Mouse (Mus musculus): ENCODE results near the gene Wsb1.

Gene Wsb1

GRCm38 (mm10) chr11:79214015-79214418, 40.5 kb downstream of the Wsb1 start:
- DNase-seq: peak; percentile 89 to 93

- no peak for DNase-seq
These were observed 44.5 kb downstream of the Wsb1 start for GRCm38 (mm10) chr11:79209882-79210471.

DNA sequence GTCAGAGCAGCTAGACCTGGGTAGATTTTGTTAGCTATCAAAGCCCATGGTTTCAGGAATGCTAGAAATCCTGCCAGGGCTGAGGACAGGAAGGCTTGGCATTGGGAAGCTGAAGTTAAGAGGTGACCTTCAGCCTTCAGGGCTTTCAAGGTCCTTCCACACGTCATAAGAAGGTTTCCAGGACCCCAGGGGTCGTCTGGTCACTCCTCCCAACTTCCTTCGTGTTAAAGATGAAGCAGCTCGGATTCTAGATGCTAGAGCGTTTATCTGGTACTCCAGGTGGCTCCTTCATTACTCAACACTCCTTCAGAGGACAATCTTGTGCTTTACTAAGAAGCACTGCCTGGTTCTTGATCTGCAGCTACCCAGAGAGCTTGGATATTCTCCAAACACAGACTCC, 45.4 kb downstream of the Wsb1 start:
- DNase-seq: no peak

DNA sequence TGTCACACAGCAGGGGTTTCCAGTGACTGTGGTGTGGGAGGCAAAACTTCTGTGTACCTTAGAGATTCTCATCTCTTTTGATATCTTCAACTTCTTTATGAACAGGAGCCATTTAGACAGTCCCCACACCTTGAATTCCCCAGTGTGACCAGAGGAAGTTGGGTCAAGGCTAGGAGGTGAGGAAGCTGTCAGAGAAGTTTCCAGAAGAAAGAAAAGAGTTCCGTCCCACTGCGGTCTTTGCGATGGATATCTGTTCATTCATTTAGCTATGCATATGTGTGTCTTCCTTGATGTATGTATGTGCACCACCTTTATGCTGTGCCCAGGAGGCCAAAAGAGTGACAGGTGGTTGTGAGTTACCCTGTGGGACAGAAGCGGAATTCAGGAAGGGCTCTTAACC, 46.0 kb downstream of the Wsb1 start:
- no peak for DNase-seq

GRCm38 (mm10) chr11:79207691-79208090, 46.8 kb downstream of the Wsb1 start:
- DNase-seq: no peak

DNA sequence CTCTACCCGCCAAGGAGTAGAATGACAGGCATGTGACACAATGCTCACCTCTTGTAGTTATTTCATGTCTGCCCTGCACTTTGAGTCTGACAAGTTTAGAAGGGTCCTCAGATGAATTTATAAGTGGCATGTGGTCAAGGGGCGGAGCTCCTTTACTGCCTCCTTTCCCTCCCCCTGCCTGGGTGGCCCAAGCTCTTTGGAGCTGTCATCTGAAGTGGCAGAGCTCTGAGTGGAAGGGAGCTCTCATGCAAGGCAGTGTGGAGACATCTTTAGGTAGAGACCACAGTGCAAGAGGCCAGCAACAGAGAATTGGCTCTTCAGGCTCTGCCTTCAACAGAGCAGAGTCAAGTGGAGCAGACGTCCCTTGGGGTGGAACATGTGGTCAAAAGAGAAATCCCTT, 50.0 kb downstream of the Wsb1 start:
- no peak for DNase-seq

GRCm38 (mm10) chr11:79200502-79200901, 54.0 kb downstream of the Wsb1 start:
- DNase-seq: no peak

DNA sequence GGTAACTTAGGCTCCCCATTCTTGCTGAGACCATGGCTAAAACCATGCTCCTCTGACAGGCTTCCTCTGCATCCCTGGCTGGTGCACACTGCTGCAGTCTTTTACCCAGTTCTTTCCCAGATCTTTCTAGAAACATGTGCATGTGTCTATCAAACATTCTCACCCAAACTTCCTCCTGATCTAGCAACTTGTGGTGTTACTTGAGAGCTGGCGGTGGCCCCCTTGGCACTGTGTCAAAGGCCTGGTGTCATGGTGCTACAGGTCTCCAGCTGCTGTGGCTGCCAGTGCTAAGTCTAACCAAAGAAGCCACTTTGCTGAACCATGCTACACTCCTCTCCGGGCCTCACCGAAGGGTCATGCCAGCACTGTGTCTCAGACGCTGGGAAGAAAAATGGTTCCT, 55.9 kb downstream of the Wsb1 start:
- no peak for DNase-seq

DNA sequence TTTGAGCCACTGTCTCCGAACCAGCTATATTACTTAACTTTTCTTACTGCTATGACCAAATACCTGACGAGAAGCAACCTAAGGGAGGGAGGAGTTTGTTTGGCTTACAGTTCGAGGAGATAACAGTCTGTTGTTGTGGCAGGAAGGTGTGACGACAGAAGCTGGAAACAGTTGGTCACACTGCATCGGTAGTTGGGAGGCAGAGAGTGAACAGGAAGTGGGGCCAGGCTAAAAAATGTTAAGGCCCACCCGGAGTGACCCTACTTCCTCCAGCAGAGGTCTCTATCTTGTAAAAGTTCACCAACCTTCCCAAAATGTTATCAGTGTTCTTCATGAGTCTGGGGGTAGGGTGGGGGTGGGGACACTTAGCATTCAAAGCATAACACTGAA, 56.6 kb downstream of the Wsb1 start:
- no peak for DNase-seq

DNA sequence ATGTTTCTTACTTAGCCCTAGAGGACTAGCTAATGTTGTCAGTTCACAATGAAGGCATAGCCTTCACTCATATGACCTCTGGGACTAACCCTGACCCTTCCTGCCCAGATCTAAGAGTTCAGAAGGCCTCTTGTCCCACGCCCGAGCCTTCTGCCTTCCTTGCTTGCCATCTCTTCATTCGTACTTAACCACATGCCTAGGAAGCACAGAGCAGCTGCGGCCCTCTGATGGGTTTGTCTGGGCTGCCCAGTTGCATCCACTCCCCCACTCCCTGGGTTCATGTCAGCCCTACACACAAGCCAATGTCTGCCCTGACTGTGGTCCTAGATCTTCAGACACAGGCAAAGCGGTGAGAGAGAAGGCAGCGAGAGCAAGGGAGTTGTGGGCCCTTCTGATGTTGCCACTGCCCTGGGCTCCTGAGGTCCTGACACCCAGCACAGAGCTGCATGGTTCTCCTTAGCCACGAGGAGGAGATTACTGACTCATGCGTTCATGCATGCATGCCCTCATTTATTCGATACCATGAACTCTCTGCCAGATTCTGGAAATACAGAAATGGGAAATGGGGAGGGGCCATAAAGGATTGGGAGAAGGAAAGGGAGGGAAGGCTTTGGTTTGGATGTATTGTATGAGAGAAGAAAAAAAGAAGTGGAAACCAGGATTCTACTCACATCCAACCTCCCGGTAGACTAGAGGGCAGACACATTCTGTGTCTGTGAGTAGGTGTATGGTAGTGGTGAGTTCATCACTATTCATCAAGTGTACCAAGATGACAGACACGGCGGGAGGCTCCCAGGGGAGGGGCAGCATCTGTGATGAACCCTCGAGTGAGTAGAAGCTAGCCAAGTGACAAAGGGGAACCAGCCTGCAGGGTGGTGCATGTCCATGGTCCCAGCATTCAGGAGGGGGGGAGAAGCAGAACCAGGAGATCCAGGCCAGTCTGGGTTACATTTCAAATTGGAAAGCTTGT, 57.3 kb downstream of the Wsb1 start:
- no peak for DNase-seq

DNA sequence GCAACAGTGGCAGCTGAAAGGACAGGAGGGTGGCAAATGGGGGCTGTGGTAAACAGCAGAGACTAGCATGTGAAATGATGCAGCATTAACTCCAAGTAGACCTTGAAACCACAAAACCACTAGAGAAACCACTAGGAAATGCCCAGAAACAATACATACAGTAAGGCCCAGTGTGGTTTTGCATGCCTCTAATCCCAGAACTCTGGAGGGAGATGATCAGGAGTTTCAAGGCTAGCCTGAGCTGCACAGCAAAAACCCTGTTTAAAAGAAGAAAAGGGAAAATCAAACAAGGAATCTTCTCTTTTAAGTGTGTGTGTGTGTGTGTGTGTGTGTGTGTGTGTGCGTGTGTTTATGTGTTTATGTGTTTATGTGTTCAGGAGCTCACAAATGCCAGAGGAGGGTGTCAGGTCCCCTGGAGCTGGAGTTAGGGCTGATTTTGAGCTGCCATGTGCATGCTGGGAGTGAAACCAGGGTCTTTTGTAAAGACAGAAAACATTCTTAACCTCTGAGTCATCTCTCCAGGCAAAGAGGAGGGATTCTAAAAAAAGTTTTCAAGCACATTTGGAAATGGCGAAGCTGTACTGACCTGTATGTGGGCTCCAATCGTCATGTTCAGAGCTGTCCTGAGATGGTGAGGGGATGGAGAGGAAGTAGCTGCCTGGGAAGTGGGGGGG, 58.1 kb downstream of the Wsb1 start:
- no peak for DNase-seq

DNA sequence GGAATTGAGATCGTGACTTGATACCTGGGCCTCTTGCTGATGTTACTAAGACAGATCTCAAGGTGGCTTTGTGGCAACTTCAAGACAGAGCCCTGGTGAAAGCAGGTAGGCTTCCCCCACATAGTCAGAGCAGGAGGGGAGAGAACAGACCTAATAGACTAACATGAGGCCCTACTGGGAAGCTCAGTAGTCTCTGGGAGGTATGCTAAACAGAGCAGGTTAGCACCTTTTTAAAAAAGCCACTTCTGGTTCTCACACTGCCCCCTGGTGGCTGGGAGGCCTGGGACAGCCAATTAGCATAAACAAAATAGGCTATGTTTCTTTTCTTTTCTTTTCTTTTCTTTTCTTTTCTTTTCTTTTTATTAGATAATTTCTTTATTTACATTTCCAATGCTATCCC, 62.3 kb downstream of the Wsb1 start:
- peak in 1 of 2 experiments; percentile 13 for DNase-seq

GRCm38 (mm10) chr11:79191214-79191613, 63.3 kb downstream of the Wsb1 start:
- no peak for DNase-seq

DNA sequence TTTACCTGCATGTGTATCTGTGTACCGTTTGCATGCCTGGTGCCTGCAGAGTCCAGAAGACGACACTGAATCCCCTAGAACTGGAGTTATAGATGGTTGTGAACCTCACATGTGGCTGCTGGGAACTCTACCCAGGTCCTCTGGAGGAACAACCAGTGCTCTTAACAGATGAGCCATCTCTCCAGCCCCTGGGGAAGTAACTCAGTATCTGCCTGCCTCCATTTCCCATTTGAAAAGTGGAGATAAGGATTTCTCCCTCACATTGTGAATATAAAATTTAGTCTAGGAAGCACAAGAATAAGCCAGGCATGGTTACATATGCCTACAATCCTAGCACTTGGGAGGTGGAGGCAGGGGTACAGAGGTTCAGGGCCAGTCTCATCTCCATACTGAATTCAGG, 64.2 kb downstream of the Wsb1 start:
- DNase-seq: no peak
